Mouse (Mus musculus) E14TG2a.4 (cell line): Measurements from ENCODE around the gene Sh3bp5.

Source experiments
- H3K27me3 ChIP-seq: 2 replicates; pipeline ENCODE4 v1.6.1; 2014; ENCODE audit warnings: low read length, control low read depth; ENCODE audit not compliant: insufficient read depth
- H3K36me3 ChIP-seq: 2 replicates; pipeline ENCODE4 v1.6.1; 2014; ENCODE audit warnings: low read length, control low read depth; ENCODE audit not compliant: insufficient read depth
- H3K4me1 ChIP-seq: replicated peaks from 2 replicates; pipeline ENCODE4 v1.6.1; 2014; ENCODE audit warnings: low read depth, low read length, control low read depth
- H3K4me3 ChIP-seq: replicated peaks from 2 replicates; pipeline ENCODE4 v1.5.1; 2014; ENCODE audit warnings: mild to moderate bottlenecking, low read length
- H3K9me3 ChIP-seq: 2 replicates; pipeline ENCODE4 v1.6.1; 2014; ENCODE audit warnings: low read length, control low read depth
- CTCF ChIP-seq: conservative IDR thresholded peaks from 2 replicates; pipeline ENCODE4 v1.5.1; 2014; ENCODE audit warnings: low read length
- NANOG ChIP-seq: IDR thresholded peaks from 2 replicates; pipeline ENCODE4 v1.6.1; 2014; ENCODE audit warnings: borderline replicate concordance, low read length, mixed read lengths
- POU5F1 ChIP-seq: IDR thresholded peaks from 2 replicates; pipeline ENCODE4 v1.6.1; 2014; ENCODE audit warnings: low read length, borderline replicate concordance

Gene Sh3bp5

DNA sequence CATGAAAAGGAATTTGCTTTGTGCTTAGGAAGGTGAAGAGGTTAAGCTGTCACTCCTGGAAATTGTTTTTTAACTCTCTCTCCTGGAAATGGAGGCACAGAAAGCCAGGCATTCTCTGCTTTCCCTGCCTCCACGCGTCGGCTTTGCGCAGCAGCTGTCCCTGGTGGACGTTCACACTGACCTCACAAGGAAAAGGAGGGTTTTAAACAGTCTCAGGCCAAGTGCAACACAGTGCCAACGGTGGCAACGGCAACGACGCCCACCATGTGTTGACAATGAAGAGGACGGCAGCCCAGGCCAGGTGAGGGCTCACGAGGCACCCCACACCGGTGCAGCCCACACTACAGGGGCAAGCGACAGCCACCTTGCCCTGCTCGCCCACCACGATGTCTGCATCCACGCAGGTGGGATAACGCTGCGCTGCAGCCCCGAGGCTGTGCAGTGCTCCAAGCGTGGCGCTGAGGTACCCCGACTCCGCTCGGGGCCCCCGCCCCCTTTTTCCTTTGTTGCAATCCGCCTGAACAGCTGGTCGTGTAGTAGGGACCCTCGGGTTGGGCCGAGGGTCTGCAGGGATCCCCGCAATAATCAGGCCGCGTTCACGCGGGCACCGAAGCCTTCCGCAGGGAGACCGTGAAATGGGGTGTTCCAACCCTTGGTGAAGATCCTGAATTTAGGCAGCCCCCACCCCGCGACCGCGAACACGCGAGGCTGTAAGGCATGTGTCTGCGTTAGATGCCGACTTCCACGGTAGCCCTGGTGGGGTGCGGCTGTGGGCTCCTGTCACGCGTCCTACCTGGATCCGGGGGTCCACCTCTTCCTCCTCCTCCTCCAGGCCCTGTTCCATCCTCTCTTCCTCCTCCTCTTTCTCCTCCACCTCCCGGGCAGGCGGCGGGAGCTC, 611 bp downstream of the Sh3bp5 start:
- H3K27me3 ChIP-seq, result peaks cover 59% of the 10 kb centered on the region
- no peaks in the 10 kb centered on the region for H3K9me3 ChIP-seq
- peaks cover 14% of the 10 kb centered on the region for H3K4me1 ChIP-seq
- H3K36me3 ChIP-seq, result no peaks in the 10 kb centered on the region
- no peak for TF ChIP-seq CTCF
- no peak for TF ChIP-seq POU5F1
- no peak for TF ChIP-seq NANOG
- peak overlapping the region; percentile 88 for H3K4me3 ChIP-seq

DNA sequence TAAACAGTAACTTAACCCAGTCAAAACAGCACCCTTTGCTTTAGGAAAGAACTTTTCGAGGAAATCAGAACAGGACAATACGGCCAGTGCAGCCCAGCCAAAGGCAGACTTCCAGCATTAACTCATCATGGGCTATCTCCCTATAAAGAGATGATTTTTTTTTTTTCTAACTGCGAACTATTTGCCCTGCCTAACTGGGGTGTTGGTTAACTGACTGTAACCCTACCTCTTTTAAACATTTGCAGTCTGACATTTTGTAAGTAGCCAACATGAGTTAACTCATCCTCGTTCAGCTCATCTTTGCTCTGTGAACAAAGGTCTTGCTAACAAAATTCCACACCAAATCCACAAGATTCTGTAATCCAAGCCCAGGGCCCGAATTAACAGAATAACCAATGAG, 1.5 kb downstream of the Sh3bp5 start:
- no peaks in the 10 kb centered on the region for H3K36me3 ChIP-seq
- H3K4me3 ChIP-seq, result no peak overlapping the region
- no peak for TF ChIP-seq CTCF
- no peak for TF ChIP-seq NANOG
- H3K9me3 ChIP-seq, result no peaks in the 10 kb centered on the region
- peaks cover 59% of the 10 kb centered on the region for H3K27me3 ChIP-seq
- peaks cover 14% of the 10 kb centered on the region for H3K4me1 ChIP-seq

GRCm38 (mm10) chr14:31433851-31434360, 2.0 kb downstream of the Sh3bp5 start:
- TF ChIP-seq CTCF, result no peak
- no peak for TF ChIP-seq NANOG
- TF ChIP-seq POU5F1, result no peak
- Histone ChIP-seq H3K36me3 (no peaks in the 10 kb centered on the region), H3K4me3 (no peak overlapping the region), H3K9me3 (no peaks in the 10 kb centered on the region), H3K4me1 (peaks cover 14% of the 10 kb centered on the region), H3K27me3 (peaks cover 59% of the 10 kb centered on the region)

- TF ChIP-seq POU5F1 (no peak), NANOG (no peak), CTCF (no peak)
Measured at GRCm38 (mm10) chr14:31433126-31433525, 2.8 kb downstream of the Sh3bp5 start.

DNA sequence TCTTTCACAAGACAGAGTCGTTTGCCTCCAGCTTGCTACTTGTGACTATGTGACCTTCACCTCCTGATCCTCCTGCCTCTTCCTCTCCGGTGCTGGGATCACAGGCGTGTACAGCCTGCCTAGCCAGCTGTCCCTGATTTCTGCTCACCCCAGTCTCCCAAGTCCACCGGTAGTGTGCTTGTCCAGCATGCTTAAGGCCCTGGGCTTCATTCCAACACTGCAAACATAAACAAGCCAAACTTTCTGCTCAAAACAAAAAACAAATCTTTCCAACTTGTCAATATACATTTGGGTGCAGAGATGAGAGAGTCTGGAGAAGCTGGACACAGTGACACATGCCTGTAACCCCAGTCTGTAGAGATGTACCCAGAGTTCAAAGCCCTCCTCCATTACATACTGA, 3.5 kb downstream of the Sh3bp5 start:
- Histone ChIP-seq H3K9me3 (no peaks in the 10 kb centered on the region), H3K27me3 (peaks cover 48% of the 10 kb centered on the region), H3K4me1 (peaks cover 14% of the 10 kb centered on the region), H3K36me3 (no peaks in the 10 kb centered on the region), H3K4me3 (no peak overlapping the region)
- TF ChIP-seq CTCF, result no peak
- no peak for TF ChIP-seq NANOG
- TF ChIP-seq POU5F1, result no peak

More at GRCm38 (mm10) chr14:31433126-31433525, 2.8 kb downstream of the Sh3bp5 start:
- Histone ChIP-seq H3K4me3 (no peak overlapping the region), H3K36me3 (no peaks in the 10 kb centered on the region), H3K9me3 (no peaks in the 10 kb centered on the region), H3K27me3 (peaks cover 54% of the 10 kb centered on the region), H3K4me1 (peaks cover 14% of the 10 kb centered on the region)

GRCm38 (mm10) chr14:31431789-31432330, 4.0 kb downstream of the Sh3bp5 start:
- peaks cover 42% of the 10 kb centered on the region for H3K27me3 ChIP-seq
- H3K36me3 ChIP-seq, result no peaks in the 10 kb centered on the region
- no peak overlapping the region for H3K4me3 ChIP-seq
- H3K9me3 ChIP-seq, result no peaks in the 10 kb centered on the region
- TF ChIP-seq CTCF (no peak), POU5F1 (no peak), NANOG (no peak)
- peaks cover 14% of the 10 kb centered on the region for H3K4me1 ChIP-seq

- no peak for TF ChIP-seq NANOG
- no peak for TF ChIP-seq POU5F1
- no peak for TF ChIP-seq CTCF
- H3K4me1 ChIP-seq, result peaks cover 4% of the 10 kb centered on the region
- no peak overlapping the region for H3K4me3 ChIP-seq
- H3K27me3 ChIP-seq, result peaks cover 16% of the 10 kb centered on the region
- H3K9me3 ChIP-seq, result peaks cover 9% of the 10 kb centered on the region
- no peaks in the 10 kb centered on the region for H3K36me3 ChIP-seq
Measured at GRCm38 (mm10) chr14:31429004-31429395, 6.9 kb downstream of the Sh3bp5 start.

DNA sequence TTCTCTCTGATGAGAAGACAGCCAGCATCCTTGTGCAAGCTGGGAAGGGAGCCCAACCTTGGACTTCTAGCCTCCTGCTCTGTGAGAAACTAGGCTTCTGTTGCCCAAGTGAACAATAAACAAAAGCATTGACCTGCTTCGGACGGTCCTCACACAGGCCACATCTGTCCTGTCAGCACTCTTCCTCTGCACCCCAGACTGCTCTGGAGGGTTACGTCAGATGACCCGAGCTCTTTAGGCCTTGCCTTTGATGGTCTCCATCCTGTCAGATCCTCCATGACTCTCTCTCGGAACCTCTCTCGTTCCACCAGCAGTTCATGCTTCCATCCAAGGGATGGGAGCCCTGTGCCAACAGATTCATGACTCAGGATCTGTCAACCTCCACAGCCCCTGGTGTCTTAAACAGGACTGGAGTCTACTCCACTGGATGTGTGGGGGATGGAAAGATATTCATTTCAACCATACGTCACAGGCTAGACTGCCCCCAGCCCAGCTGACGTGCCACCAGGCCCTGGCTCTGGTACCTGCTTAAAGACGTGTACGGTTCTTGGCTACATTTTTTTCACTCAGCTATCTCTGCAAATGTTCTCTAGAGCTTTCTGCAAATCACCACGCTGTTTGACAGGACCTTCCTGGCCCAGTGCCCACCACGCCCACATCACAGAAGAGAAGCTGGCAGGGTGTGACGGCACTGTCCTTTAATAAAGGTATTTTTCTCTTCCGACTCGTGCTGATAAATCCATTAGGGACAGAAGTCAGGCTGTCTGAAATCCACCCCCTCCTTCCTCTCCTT, 7.5 kb downstream of the Sh3bp5 start:
- TF ChIP-seq NANOG (no peak), POU5F1 (no peak), CTCF (no peak)
- Histone ChIP-seq H3K36me3 (no peaks in the 10 kb centered on the region), H3K9me3 (peaks cover 9% of the 10 kb centered on the region), H3K4me3 (no peak overlapping the region), H3K27me3 (peaks cover 10% of the 10 kb centered on the region), H3K4me1 (peaks cover 10% of the 10 kb centered on the region)
